Comparison of ENCODE assay signal across 9 mouse cellular contexts in genomic region chr1:132376211-132377054, GRCm38 (mm10). TPM values are rescaled to one million over a fixed set of nuclear protein-coding genes. Genes with fewer than 3 reads are reported as not detected.
DNase-seq lines count a peak whose midpoint lies in the region; ATAC-seq and TF ChIP-seq lines count a peak whose summit lies in the region.
"Had no signal": no experiment of that assay in that cellular context is flagged by ENCODE, and none has a peak within 500 bp of the region (broad histone marks: within the 10 kb centered on the region; RNA-seq: fewer than 3 reads in every experiment).

No protein-coding gene starts in this region.

- no peak for TF ChIP-seq CTCF in kidney, postnatal 0 days (IDR thresholded peaks at IDR 0.05; ENCODE audit: low read depth)
- no peak for TF ChIP-seq CTCF in forebrain, postnatal 0 days (IDR thresholded peaks at IDR 0.05; ENCODE audit: low read depth)
- no peak for TF ChIP-seq CTCF in liver, postnatal 0 days (IDR thresholded peaks at IDR 0.05; ENCODE audit: low read depth)

- no peaks in the 10 kb centered on the region for H3K9me3 ChIP-seq in kidney, postnatal 0 days (replicated peaks; ENCODE audit: low read length)
- H3K9me3 ChIP-seq in forebrain, postnatal 0 days (ENCODE audit: low read length): no peaks in the 10 kb centered on the region
- H3K9me3 ChIP-seq in liver, postnatal 0 days (ENCODE audit: low read length): no peaks in the 10 kb centered on the region
- H3K9me3 ChIP-seq: embryonic facial prominence, embryonic 12.5 days had no signal

- no peak for DNase-seq in kidney, postnatal 0 days (ENCODE audit: low spot score)
- DNase-seq in kidney, postnatal 10 days: no peak
- peak; percentile 71 for DNase-seq in brain, adult 2 months (ENCODE audit: low read depth, low spot score)
- peak; percentile 52 for DNase-seq in forebrain, postnatal 0 days
- DNase-seq in liver, postnatal 0 days: no peak
- DNase-seq in gastrocnemius, adult 8-10 months (ENCODE audit: low spot score in 2 of 2): no peak
- DNase-seq in ovary, postnatal 14 days (ENCODE audit: low spot score): no peak
- DNase-seq: right cerebral cortex, postnatal 14 days had no signal

- no peak overlapping the region for H3K9ac ChIP-seq in kidney, postnatal 0 days (ENCODE audit: low read depth, low read length)
- H3K9ac ChIP-seq in forebrain, postnatal 0 days: no peak overlapping the region
- H3K9ac ChIP-seq in liver, postnatal 0 days (replicated peaks): no peak overlapping the region
- H3K9ac ChIP-seq: embryonic facial prominence, embryonic 12.5 days had no signal

- H3K4me3 ChIP-seq in kidney, postnatal 0 days (replicated peaks; ENCODE audit: low read depth, low read length): no peak overlapping the region
- no peak overlapping the region for H3K4me3 ChIP-seq in forebrain, postnatal 0 days (ENCODE audit: low read depth, low read length)
- H3K4me3 ChIP-seq in liver, postnatal 0 days (ENCODE audit: low read depth, low read length): no peak overlapping the region
- H3K4me3 ChIP-seq: embryonic facial prominence, embryonic 12.5 days had no signal

- H3K36me3 ChIP-seq in kidney, postnatal 0 days (ENCODE audit: insufficient read depth, low read length): peaks cover 2% of the 10 kb centered on the region; the same call in 1 of the 2 replicates
- peaks cover 40% of the 10 kb centered on the region for H3K36me3 ChIP-seq in forebrain, postnatal 0 days (ENCODE audit: insufficient read depth)
- H3K36me3 ChIP-seq in liver, postnatal 0 days (replicated peaks; ENCODE audit: insufficient read depth, low read length): peaks cover 11% of the 10 kb centered on the region

- no peak for TF ChIP-seq EP300 in liver, postnatal 0 days (IDR thresholded peaks at IDR 0.05; ENCODE audit: low read depth)

- peaks cover 29% of the 10 kb centered on the region for H3K4me1 ChIP-seq in kidney, postnatal 0 days (replicated peaks; ENCODE audit: insufficient read depth, low read length)
- H3K4me1 ChIP-seq in forebrain, postnatal 0 days (ENCODE audit: insufficient read depth): peaks cover 11% of the 10 kb centered on the region; the same call in 1 of the 2 replicates
- peaks cover 61% of the 10 kb centered on the region for H3K4me1 ChIP-seq in liver, postnatal 0 days (ENCODE audit: insufficient read depth)

- no peak overlapping the region for H3K4me2 ChIP-seq in kidney, postnatal 0 days (ENCODE audit: low read length)
- no peak overlapping the region for H3K4me2 ChIP-seq in forebrain, postnatal 0 days (ENCODE audit: low read depth)
- peak overlapping the region; percentile 63 for H3K4me2 ChIP-seq in liver, postnatal 0 days (ENCODE audit: low read depth, low read length)
- H3K4me2 ChIP-seq: embryonic facial prominence, embryonic 12.5 days had no signal

- WGBS in kidney, postnatal 0 days: 53% methylated on average over 8 of the region's 8 CpGs
- WGBS in forebrain, postnatal 0 days: 58% methylated on average over 8 of the region's 8 CpGs
- WGBS in liver, postnatal 0 days (ENCODE audit: insufficient replicate concordance): 80% methylated on average over 8 of the region's 8 CpGs

- no peak for ATAC-seq in kidney, postnatal 0 days (replicated peaks; ENCODE audit: low FRiP score, low read depth)
- peak; percentile 48 for ATAC-seq in forebrain, postnatal 0 days
- ATAC-seq in liver, postnatal 0 days: no peak

- H3K27me3 ChIP-seq in kidney, postnatal 0 days (ENCODE audit: insufficient read depth, low read length): no peaks in the 10 kb centered on the region
- H3K27me3 ChIP-seq in forebrain, postnatal 0 days (ENCODE audit: insufficient read depth, low read length): no peaks in the 10 kb centered on the region
- H3K27me3 ChIP-seq in liver, postnatal 0 days (ENCODE audit: insufficient read depth, low read length): no peaks in the 10 kb centered on the region
- H3K27me3 ChIP-seq: embryonic facial prominence, embryonic 12.5 days had no signal

- H3K27ac ChIP-seq in kidney, postnatal 0 days: peak overlapping the region; percentile 31; the same call in 1 of the 2 replicates
- no peak overlapping the region for H3K27ac ChIP-seq in forebrain, postnatal 0 days (ENCODE audit: low read depth, low read length)
- H3K27ac ChIP-seq in liver, postnatal 0 days (ENCODE audit: low read depth): peak overlapping the region; percentile 95

RNA-seq across cellular contexts. Expression of gene Tmcc2, which starts 14.6 kb away (rescaled TPM):
- 4.3 and 4.5 TPM in 2 replicates for polyA plus RNA-seq in kidney, postnatal 0 days (2015; fragmentation: Nextera tagmentation; extraction: Ambion mirVana)
- total RNA-seq in forebrain, postnatal 0 days (2014; rRNA removed): 104 TPM in 2 replicates
- polyA plus RNA-seq in forebrain, postnatal 0 days (2015; fragmentation: Nextera tagmentation; extraction: Ambion mirVana): 37.4 and 41.9 TPM in 2 replicates
- 154 TPM in 2 replicates for polyA plus RNA-seq in liver, postnatal 0 days (2015; fragmentation: Nextera tagmentation; extraction: Ambion mirVana)
- total RNA-seq in gastrocnemius, adult 8-10 months (2022): 10 to 100 TPM; 38.8 to 60.0 (median 49.4) TPM

RNA-seq across cellular contexts. Expression of gene Dstyk, which starts 40.9 kb away (rescaled TPM):
- 12.5 and 13.9 TPM in 2 replicates for polyA plus RNA-seq in kidney, postnatal 0 days (2015; fragmentation: Nextera tagmentation; extraction: Ambion mirVana)
- 18.3 and 18.9 TPM in 2 replicates for total RNA-seq in forebrain, postnatal 0 days (2014; rRNA removed)
- polyA plus RNA-seq in forebrain, postnatal 0 days (2015; fragmentation: Nextera tagmentation; extraction: Ambion mirVana): 4.8 and 6.0 TPM in 2 replicates
- polyA plus RNA-seq in liver, postnatal 0 days (2015; fragmentation: Nextera tagmentation; extraction: Ambion mirVana): 2.3 and 2.9 TPM in 2 replicates
- 10 to 100 TPM in 1 of 4 experiments, 1 to 10 TPM in 3; 7.7 to 11.2 (median 8.5) TPM for total RNA-seq in gastrocnemius, adult 8-10 months (2022)

Comparison
In these comparisons a context has a peak if more than half of its experiments do, and no peak if none do; other contexts are left out.
1. DNase-seq: peak in brain, adult 2 months (single experiment) and forebrain, postnatal 0 days (single experiment); none in kidney, postnatal 0 days (single experiment), kidney, postnatal 10 days (single experiment), liver, postnatal 0 days (single experiment), gastrocnemius, adult 8-10 months (0 of 2) and ovary, postnatal 14 days (single experiment).